Mouse (Mus musculus) thymus, adult 2 months (tissue): ENCODE data around the gene Slc25a39.

Experiments
- CTCF ChIP-seq: fragments of 200-500 bp; IDR thresholded peaks from 2 replicates; pipeline ENCODE4 v1.5.1; 2012; ENCODE audit warnings: mild to moderate bottlenecking, control low read depth, low read length, moderate library complexity, borderline replicate concordance; ENCODE audit not compliant: control insufficient read depth, poor library complexity, insufficient read depth; ENCODE audit errors: extremely low read depth
- POLR2A ChIP-seq: fragments of 200-500 bp; IDR thresholded peaks from 2 replicates; pipeline ENCODE4 v1.6.1; 2012; ENCODE audit warnings: mild to moderate bottlenecking, low read length, control low read depth, moderate library complexity; ENCODE audit not compliant: control insufficient read depth, poor library complexity, insufficient read depth; ENCODE audit errors: extremely low read depth

DNA sequence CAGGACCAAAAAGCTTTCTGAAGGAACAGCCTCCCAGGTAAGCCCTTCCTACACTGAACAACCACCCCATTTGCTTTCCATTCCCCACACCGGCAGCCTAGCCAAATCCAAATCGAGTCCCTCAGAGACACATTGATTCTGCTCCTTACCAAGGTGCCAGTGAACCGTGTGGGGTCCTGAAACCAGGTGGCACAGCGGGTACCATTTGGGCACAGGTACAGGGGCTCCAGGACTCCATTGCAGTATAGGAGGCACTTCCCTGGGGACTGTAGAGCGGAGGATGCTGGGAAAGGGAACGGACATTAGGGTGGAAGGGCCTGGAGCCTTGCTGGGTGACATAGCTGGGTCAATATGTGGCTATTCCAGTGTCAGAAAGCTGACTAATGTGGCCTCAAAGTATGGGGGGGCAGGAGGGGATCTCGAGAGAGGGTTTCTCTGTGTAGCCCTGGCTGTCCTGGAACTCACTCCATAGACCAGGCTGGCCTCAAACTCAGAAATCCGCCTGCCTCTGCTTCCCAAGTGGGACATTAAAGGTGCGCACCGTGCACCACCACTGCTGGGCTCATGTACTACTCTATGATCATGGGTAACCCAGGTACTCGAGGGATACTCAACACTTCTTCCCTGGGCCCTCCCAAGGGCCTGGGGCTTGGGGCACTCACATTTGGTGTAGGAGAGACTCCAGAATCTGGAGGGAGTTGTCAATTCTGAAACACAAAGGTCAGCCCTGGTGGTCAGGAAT, 2.0 kb downstream of the Slc25a39 start:
- TF ChIP-seq POLR2A (no peak), CTCF (no peak)
